Mouse (Mus musculus): ENCODE results near the gene Uckl1.

DNA sequence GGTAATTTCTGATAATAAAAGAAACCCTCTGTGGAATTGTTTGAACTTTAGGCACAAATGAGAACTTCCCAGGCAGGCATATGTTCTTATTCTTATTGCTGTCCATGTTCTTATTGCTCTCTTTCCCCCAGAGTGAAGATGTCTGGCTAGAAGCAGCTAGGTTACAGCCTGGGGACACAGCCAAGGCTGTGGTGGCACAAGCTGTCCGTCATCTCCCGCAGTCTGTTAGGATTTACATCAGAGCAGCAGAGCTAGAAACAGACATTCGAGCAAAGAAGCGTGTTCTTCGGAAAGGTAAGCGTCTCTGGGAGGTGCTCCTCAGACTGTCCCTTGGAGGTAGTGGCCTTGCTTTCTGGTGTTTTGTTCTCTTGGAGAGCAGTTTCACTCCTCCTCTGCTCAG is 47.9 kb upstream of the Uckl1 start:
- TF ChIP-seq POLR2A (IDR thresholded peaks at IDR 0.05; ENCODE audit: insufficient read length, low read depth) (no peak), MAX (IDR thresholded peaks at IDR 0.05; ENCODE audit: low read depth) (no peak), TCF12 (IDR thresholded peaks at IDR 0.05; ENCODE audit: insufficient read depth, poor library complexity, severe bottlenecking) (no peak), REST (IDR thresholded peaks at IDR 0.05; ENCODE audit: insufficient read depth, insufficient read length) (no peak)

All from myocyte (in vitro differentiated cells).